8 mouse cellular contexts compared by ENCODE assay signal in genomic region chr8:110996641-110997430, GRCm38 (mm10). TPM values are rescaled to one million over a fixed set of nuclear protein-coding genes. Genes with fewer than 3 reads are reported as not detected.
DNase-seq lines count a peak whose midpoint lies in the region; ATAC-seq and TF ChIP-seq lines count a peak whose summit lies in the region.

No protein-coding gene starts in this region.

- no peak for TF ChIP-seq POLR2A in kidney, adult 2 months (IDR thresholded peaks at IDR 0.05; ENCODE audit: low read depth, low read length)
- no peak for TF ChIP-seq POLR2A in MEL (IDR thresholded peaks at IDR 0.05; ENCODE audit: control insufficient read depth in 1 of 2, insufficient read depth in 1 of 2, low read depth in 1 of 2, low read length in 2 of 2, poor library complexity in 1 of 2)

- peak; percentile 37 for TF ChIP-seq RAD21 in MEL (IDR thresholded peaks at IDR 0.05; ENCODE audit: low read depth, low read length)

- H3K4me3 ChIP-seq in kidney, adult 2 months (ENCODE audit: insufficient read depth, low read depth, low read length), result peak overlapping the region; percentile 97
- H3K4me3 ChIP-seq in MEL (ENCODE audit: control insufficient read depth in 1 of 2, insufficient read depth in 1 of 2, low read depth in 2 of 2, low read length in 2 of 2), result peak overlapping the region; percentile 69 to 82
- H3K4me3 ChIP-seq in forebrain, embryonic 16.5 days (replicated peaks; ENCODE audit: low read length), result peak overlapping the region; percentile 75
- H3K4me3 ChIP-seq in liver, postnatal 0 days (ENCODE audit: low read depth, low read length), result peak overlapping the region; percentile 92

- TF ChIP-seq CTCF in kidney, adult 2 months (conservative IDR thresholded peaks at IDR 0.05; ENCODE audit: insufficient read depth, insufficient read length, low read depth, low read length), result no peak
- peak in 2 of 3 experiments; percentile 18 to 32; a peak in 2 of 6 replicates for TF ChIP-seq CTCF in MEL (IDR thresholded peaks at IDR 0.05 in 2 of 3, conservative IDR thresholded peaks at IDR 0.05 in 1 of 3; ENCODE audit: control insufficient read depth in 1 of 3, insufficient read depth in 1 of 3, low read depth in 2 of 3, low read length in 3 of 3, poor library complexity in 1 of 3, severe bottlenecking in 1 of 3)
- TF ChIP-seq CTCF in liver, postnatal 0 days (IDR thresholded peaks at IDR 0.05; ENCODE audit: low read depth), result no peak

- 30% methylated on average over 16 of the region's 16 CpGs for WGBS in kidney, adult 2 months
- WGBS in forebrain, embryonic 16.5 days, result 32% methylated on average over 16 of the region's 16 CpGs
- 30% methylated on average over 16 of the region's 16 CpGs for WGBS in liver, postnatal 0 days (ENCODE audit: insufficient replicate concordance)

- no peaks in the 10 kb centered on the region for H3K27me3 ChIP-seq in kidney, adult 2 months (replicated peaks; ENCODE audit: control insufficient read depth, insufficient read depth, low read length)
- no peaks in the 10 kb centered on the region for H3K27me3 ChIP-seq in MEL (ENCODE audit: control insufficient read depth in 1 of 2, insufficient read depth in 2 of 2, low read length in 2 of 2)
- no peaks in the 10 kb centered on the region for H3K27me3 ChIP-seq in forebrain, embryonic 16.5 days (replicated peaks; ENCODE audit: control insufficient read depth, insufficient read depth, low read length)
- no peaks in the 10 kb centered on the region for H3K27me3 ChIP-seq in liver, postnatal 0 days (ENCODE audit: insufficient read depth, low read length)

- peaks cover 4% of the 10 kb centered on the region; the same call in 1 of the 2 replicates for H3K4me1 ChIP-seq in kidney, adult 2 months (ENCODE audit: control insufficient read depth, insufficient read depth, low read length)
- H3K4me1 ChIP-seq in MEL (ENCODE audit: control insufficient read depth in 1 of 2, insufficient read depth in 2 of 2, low read length in 2 of 2), result peaks cover 0 to 5% of the 10 kb centered on the region in 2 experiments; a peak in 2 of 4 replicates
- peaks cover 13% of the 10 kb centered on the region for H3K4me1 ChIP-seq in forebrain, embryonic 16.5 days (replicated peaks; ENCODE audit: control insufficient read depth, insufficient read depth, low read length)
- H3K4me1 ChIP-seq in liver, postnatal 0 days (ENCODE audit: insufficient read depth), result peaks cover 6% of the 10 kb centered on the region; the same call in 1 of the 2 replicates

- DNase-seq in kidney, adult 2 months, result no peak
- DNase-seq in kidney, adult 11 months, result no peak
- peak; percentile 55 for DNase-seq in MEL (ENCODE audit: low read depth, low spot score)
- no peak for DNase-seq in liver, postnatal 0 days
- DNase-seq in layer of hippocampus, postnatal 36 days, result no peak
- DNase-seq in right cerebral cortex, postnatal 36 days (ENCODE audit: low spot score in 2 of 2), result no peak
- no peak for DNase-seq in adrenal gland, postnatal 4 days (ENCODE audit: low spot score in 2 of 2)

- no peak for TF ChIP-seq EP300 in MEL (IDR thresholded peaks at IDR 0.05; ENCODE audit: low read depth in 1 of 2, low read length in 2 of 2)
- TF ChIP-seq EP300 in liver, postnatal 0 days (IDR thresholded peaks at IDR 0.05; ENCODE audit: low read depth), result no peak

- peak overlapping the region; percentile 91 for H3K4me2 ChIP-seq in forebrain, embryonic 16.5 days (ENCODE audit: low read length)
- peak overlapping the region; percentile 76 for H3K4me2 ChIP-seq in liver, postnatal 0 days (ENCODE audit: low read depth, low read length)

- no peak for ATAC-seq in forebrain, embryonic 16.5 days
- ATAC-seq in liver, postnatal 0 days, result no peak

- peaks cover 28% of the 10 kb centered on the region for H3K79me2 ChIP-seq in MEL (ENCODE audit: control insufficient read depth, insufficient read depth, low read length, poor library complexity)

- H3K9me3 ChIP-seq in MEL (replicated peaks; ENCODE audit: insufficient read depth, low read length), result no peaks in the 10 kb centered on the region
- no peaks in the 10 kb centered on the region for H3K9me3 ChIP-seq in forebrain, embryonic 16.5 days (ENCODE audit: control insufficient read depth, low read length)
- H3K9me3 ChIP-seq in liver, postnatal 0 days (ENCODE audit: low read length), result no peaks in the 10 kb centered on the region

- no peak overlapping the region for H3K27ac ChIP-seq in kidney, adult 2 months (ENCODE audit: insufficient read depth, low read depth, low read length)
- H3K27ac ChIP-seq in MEL (ENCODE audit: control insufficient read depth, low read depth, low read length), result peak overlapping the region; percentile 99
- H3K27ac ChIP-seq in forebrain, embryonic 16.5 days (ENCODE audit: low read length), result peak overlapping the region; percentile 64
- H3K27ac ChIP-seq in liver, postnatal 0 days (ENCODE audit: low read depth), result peak overlapping the region; percentile 79

- no peaks in the 10 kb centered on the region for H3K36me3 ChIP-seq in kidney, adult 2 months (ENCODE audit: control insufficient read depth, insufficient read depth, low read length)
- peaks cover 11% of the 10 kb centered on the region in 2 experiments for H3K36me3 ChIP-seq in MEL (ENCODE audit: control insufficient read depth in 1 of 2, insufficient read depth in 2 of 2, low read length in 2 of 2)
- H3K36me3 ChIP-seq in forebrain, embryonic 16.5 days (ENCODE audit: control insufficient read depth, insufficient read depth), result no peaks in the 10 kb centered on the region; the same call in 1 of the 2 replicates
- H3K36me3 ChIP-seq in liver, postnatal 0 days (replicated peaks; ENCODE audit: insufficient read depth, low read length), result peaks cover 16% of the 10 kb centered on the region

- H3K9ac ChIP-seq in MEL (ENCODE audit: control insufficient read depth, low read depth, low read length, poor library complexity, severe bottlenecking), result peak overlapping the region; percentile 74
- H3K9ac ChIP-seq in forebrain, embryonic 16.5 days (replicated peaks; ENCODE audit: low read depth, low read length), result peak overlapping the region; percentile 78
- H3K9ac ChIP-seq in liver, postnatal 0 days (replicated peaks), result peak overlapping the region; percentile 90

TF ChIP-seq in MEL, 35 proteins besides CTCF, POLR2A, EP300 and RAD21 (continues in another document):
- no peak for TF ChIP-seq RCOR1 (IDR thresholded peaks at IDR 0.05; ENCODE audit: low read depth, low read length)
- 0 out of 2 replicates have a peak, but pooled peaks have one; percentile 10 for TF ChIP-seq CHD1 (IDR thresholded peaks at IDR 0.05; ENCODE audit: low read depth, low read length)
- no peak for TF ChIP-seq SIN3A (IDR thresholded peaks at IDR 0.05; ENCODE audit: low read length)
- no peak for TF ChIP-seq ZKSCAN1 (IDR thresholded peaks at IDR 0.05; ENCODE audit: low read depth, low read length)
- no peak for TF ChIP-seq POLR2AphosphoS5 (IDR thresholded peaks at IDR 0.05; ENCODE audit: borderline replicate concordance, low read depth, low read length)
- TF ChIP-seq SMC3 (IDR thresholded peaks at IDR 0.05; ENCODE audit: low read depth, low read length), result peak; percentile 38
- no peak for TF ChIP-seq MYC (IDR thresholded peaks at IDR 0.05; ENCODE audit: low read depth, low read length)
- no peak for TF ChIP-seq MAFK (IDR thresholded peaks at IDR 0.05; ENCODE audit: borderline replicate concordance, low read depth, low read length)
- TF ChIP-seq NRF1 (IDR thresholded peaks at IDR 0.05; ENCODE audit: insufficient read depth, low read depth, low read length, poor library complexity, severe bottlenecking), result no peak
- TF ChIP-seq USF1 (IDR thresholded peaks at IDR 0.05; ENCODE audit: low read depth, low read length), result no peak

RNA-seq across cellular contexts. Expression of gene Ddx19a, which starts 0.8 kb away (rescaled TPM):
- polyA plus RNA-seq in kidney, adult 2 months (2012; rRNA removed), result 21.6 and 24.3 TPM in 2 replicates
- 17.0 and 17.3 TPM in 2 replicates for total RNA-seq in MEL (2012; rRNA removed)
- polyA plus RNA-seq in MEL (2012; ENCODE audit: insufficient read depth in 1 of 2, insufficient read length in 2 of 2, low read depth in 1 of 2, low replicate concordance in 2 of 2, missing spikeins in 1 of 2), result 100 to 1,000 TPM in 1 of 2 experiments, 10 to 100 TPM in 1; 59.0 to 168 TPM
- polyA plus RNA-seq in forebrain, embryonic 16.5 days (2015; fragmentation: Nextera tagmentation; extraction: Ambion mirVana), result 11.7 and 11.9 TPM in 2 replicates
- 6.9 and 7.0 TPM in 2 replicates for polyA plus RNA-seq in liver, postnatal 0 days (2015; fragmentation: Nextera tagmentation; extraction: Ambion mirVana)
- 10 to 100 TPM; 28.9 to 31.0 TPM for total RNA-seq in layer of hippocampus, postnatal 36 days (2021)
- 10 to 100 TPM; 55.4 to 62.8 TPM for total RNA-seq in adrenal gland, postnatal 4 days (2021)

RNA-seq across cellular contexts. Expression of gene Ddx19b, which starts 34.7 kb away (rescaled TPM):
- 2.7 and 3.1 TPM in 2 replicates for polyA plus RNA-seq in kidney, adult 2 months (2012; rRNA removed)
- total RNA-seq in MEL (2012; rRNA removed), result 17.8 and 18.1 TPM in 2 replicates
- polyA plus RNA-seq in MEL (2012; ENCODE audit: insufficient read depth in 1 of 2, insufficient read length in 2 of 2, low read depth in 1 of 2, low replicate concordance in 2 of 2, missing spikeins in 1 of 2), result 100 to 1,000 TPM in 1 of 2 experiments, 10 to 100 TPM in 1; 18.6 to 112 TPM
- polyA plus RNA-seq in forebrain, embryonic 16.5 days (2015; fragmentation: Nextera tagmentation; extraction: Ambion mirVana), result 8.7 and 10.2 TPM in 2 replicates
- polyA plus RNA-seq in liver, postnatal 0 days (2015; fragmentation: Nextera tagmentation; extraction: Ambion mirVana), result 3.5 and 3.9 TPM in 2 replicates
- 10 to 100 TPM; 19.9 TPM for total RNA-seq in layer of hippocampus, postnatal 36 days (2021)
- 10 to 100 TPM; 16.6 to 17.6 TPM for total RNA-seq in adrenal gland, postnatal 4 days (2021)

RNA-seq across cellular contexts. Expression of gene Aars, which starts 36.1 kb away (rescaled TPM):
- 35.9 and 36.3 TPM in 2 replicates for polyA plus RNA-seq in kidney, adult 2 months (2012; rRNA removed)
- total RNA-seq in MEL (2012; rRNA removed), result 106 and 132 TPM in 2 replicates
- polyA plus RNA-seq in MEL (2012; ENCODE audit: insufficient read depth in 1 of 2, insufficient read length in 2 of 2, low read depth in 1 of 2, low replicate concordance in 2 of 2, missing spikeins in 1 of 2), result 100 to 1,000 TPM in 1 of 2 experiments, 10 to 100 TPM in 1; 25.1 to 162 TPM
- 72.1 and 80.1 TPM in 2 replicates for polyA plus RNA-seq in forebrain, embryonic 16.5 days (2015; fragmentation: Nextera tagmentation; extraction: Ambion mirVana)
- 23.1 and 26.0 TPM in 2 replicates for polyA plus RNA-seq in liver, postnatal 0 days (2015; fragmentation: Nextera tagmentation; extraction: Ambion mirVana)
- total RNA-seq in layer of hippocampus, postnatal 36 days (2021), result 10 to 100 TPM; 85.2 to 88.8 TPM
- total RNA-seq in adrenal gland, postnatal 4 days (2021), result 100 to 1,000 TPM in 1 of 2 experiments, 10 to 100 TPM in 1; 87.5 to 104 TPM

RNA-seq across cellular contexts. Expression of gene Exosc6, which starts 59.3 kb away (rescaled TPM):
- polyA plus RNA-seq in kidney, adult 2 months (2012; rRNA removed), result 1.8 TPM in 1 of 2 replicates, not detected in the other
- 19.2 and 26.4 TPM in 2 replicates for total RNA-seq in MEL (2012; rRNA removed)
- 1 to 10 TPM in 1 of 2 experiments, not detected in 1; 8.0 TPM for polyA plus RNA-seq in MEL (2012; ENCODE audit: insufficient read depth in 1 of 2, insufficient read length in 2 of 2, low read depth in 1 of 2, low replicate concordance in 2 of 2, missing spikeins in 1 of 2)
- not detected in 2 replicates for polyA plus RNA-seq in forebrain, embryonic 16.5 days (2015; fragmentation: Nextera tagmentation; extraction: Ambion mirVana)
- polyA plus RNA-seq in liver, postnatal 0 days (2015; fragmentation: Nextera tagmentation; extraction: Ambion mirVana), result 6.1 and 7.0 TPM in 2 replicates
- total RNA-seq in layer of hippocampus, postnatal 36 days (2021), result not detected
- not detected for total RNA-seq in adrenal gland, postnatal 4 days (2021)

Comparison
In these comparisons a context has a peak if more than half of its experiments do, and no peak if none do; other contexts are left out.
1. CTCF ChIP-seq: peak in MEL (2 of 3); none in kidney, adult 2 months (single experiment) and liver, postnatal 0 days (single experiment).
2. Peak in every context shown above with its lines, with median percentiles within 50 percentile points of each other: H3K4me3 ChIP-seq and H3K9ac ChIP-seq.